Mouse (Mus musculus) neural tube, embryonic 12.5 days (tissue): Measurements from ENCODE around the gene Hist1h4j. TPM values are rescaled to one million over a fixed set of nuclear protein-coding genes. Genes with fewer than 3 reads are reported as not detected.
"Not testable (repeated sequence)": the region's sequence is repeated elsewhere in the genome, so short reads cannot be mapped to it uniquely, and the experiment has no call there.

Experiments used
- ATAC-seq: fragments of 200-750 bp; cut with Nextera tagmentation; 2 replicates; pipeline ENCODE4 v1.8.0; 2017; ENCODE audit warnings: low read depth, mild to moderate bottlenecking, moderate TSS enrichment, moderate library complexity; ENCODE audit not compliant: low FRiP score
- H3K27ac ChIP-seq: fragments of 300-500 bp; sonication (generic); 2 replicates; pipeline ENCODE4 v1.5.1; 2016
- H3K27me3 ChIP-seq: fragments of 300-500 bp; sonication (generic); replicated peaks from 2 replicates; pipeline ENCODE4 v1.6.1; 2016; ENCODE audit warnings: mild to moderate bottlenecking
- H3K36me3 ChIP-seq: fragments of 300-500 bp; sonication (generic); 2 replicates; pipeline ENCODE4 v1.6.1; 2016; ENCODE audit warnings: mild to moderate bottlenecking
- H3K4me1 ChIP-seq: fragments of 300-500 bp; sonication (generic); 2 replicates; pipeline ENCODE4 v1.6.1; 2016
- H3K4me2 ChIP-seq: fragments of 300-500 bp; sonication (generic); replicated peaks from 2 replicates; pipeline ENCODE4 v1.6.1; 2016; ENCODE audit warnings: mild to moderate bottlenecking
- H3K4me3 ChIP-seq: fragments of 300-500 bp; sonication (generic); 2 replicates; pipeline ENCODE4 v1.5.1; 2016
- H3K9ac ChIP-seq: fragments of 300-500 bp; sonication (generic); 2 replicates; pipeline ENCODE4 v1.6.1; 2016; ENCODE audit warnings: mild to moderate bottlenecking
- H3K9me3 ChIP-seq: fragments of 300-500 bp; sonication (generic); 2 replicates; pipeline ENCODE4 v1.6.1; 2016; ENCODE audit warnings: mild to moderate bottlenecking
- WGBS: fragments of 180-500 bp; shearing (Covaris S2); methylation state at CpG from one replicate; pipeline ENCODE4 v1.1.7; 2016; 5-methylcytosine and 5-hydroxymethylcytosine counted together
- polyA plus RNA-seq: library from polyadenylated mRNA; unstranded; fragments of >200 nt; fragmentation: Nextera tagmentation; extraction: Ambion mirVana; gene quantifications from 2 replicates; pipeline ENCODE4 v1.2.1, GENCODE M21; 2016

The Hist1h4j gene
- 0.87 and 1.6 TPM in 2 replicates for polyA plus RNA-seq

- Histone ChIP-seq H3K4me2 (peak within 1 kb of the TSS; percentile 63), H3K9ac (peak within 1 kb of the TSS; percentile 57), H3K27ac (peak within 1 kb of the TSS; percentile 90), H3K4me3 (peak within 1 kb of the TSS; percentile 40)
- not testable (repeated sequence) for H3K27me3 ChIP-seq, H3K36me3 ChIP-seq, H3K9me3 ChIP-seq, H3K4me1 ChIP-seq
- ATAC-seq, result peak; percentile 92
- WGBS, result under 1% methylated on average over 44 of the region's 56 CpGs
These were observed at the start of gene Hist1h4j for GRCm38 (mm10) chr13:21734906-21735767. Gene Hist1h4j, plus strand, starts transcription at chr13:21735064.

GRCm38 (mm10) chr13:21697811-21698210 is 37.1 kb upstream of the Hist1h4j start, which contains the start of gene Olfr1359:
Gene Olfr1359, plus strand, starts transcription at chr13:21698111.
- Histone ChIP-seq H3K9me3 (no peaks in the 10 kb centered on the region), H3K4me1 (no peaks in the 10 kb centered on the region)

GRCm38 (mm10) chr13:21706669-21707068 is 28.2 kb upstream of the Hist1h4j start:
- no peak for ATAC-seq
- Histone ChIP-seq H3K27ac (no peak overlapping the region), H3K9me3 (no peaks in the 10 kb centered on the region), H3K4me3 (no peak overlapping the region), H3K4me2 (no peak overlapping the region), H3K9ac (no peak overlapping the region), H3K36me3 (no peaks in the 10 kb centered on the region), H3K4me1 (no peaks in the 10 kb centered on the region; the same call in 1 of the 2 replicates), H3K27me3 (no peaks in the 10 kb centered on the region)
- WGBS, result 80% methylated on average over 4 of the region's 4 CpGs

More at GRCm38 (mm10) chr13:21697811-21698210, 37.1 kb upstream of the Hist1h4j start, which contains the start of gene Olfr1359:
- H3K27me3 ChIP-seq, result no peaks in the 10 kb centered on the region
- no peak within 1 kb of the TSS for H3K4me2 ChIP-seq
- H3K27ac ChIP-seq, result no peak within 1 kb of the TSS
- no peak within 1 kb of the TSS for H3K4me3 ChIP-seq
- no peak within 1 kb of the TSS for H3K9ac ChIP-seq
- no peak for ATAC-seq
- no peaks in the 10 kb centered on the region for H3K36me3 ChIP-seq

GRCm38 (mm10) chr13:21710031-21710711 is 24.7 kb upstream of the Hist1h4j start:
- peaks cover 4% of the 10 kb centered on the region for H3K4me1 ChIP-seq
- H3K4me2 ChIP-seq, result peak overlapping the region; percentile 40
- no peak overlapping the region for H3K27ac ChIP-seq
- no peaks in the 10 kb centered on the region for H3K36me3 ChIP-seq
- H3K9ac ChIP-seq, result peak overlapping the region; percentile 27; the same call in 1 of the 2 replicates
- H3K4me3 ChIP-seq, result peak overlapping the region; percentile 48
- no peaks in the 10 kb centered on the region for H3K9me3 ChIP-seq
- H3K27me3 ChIP-seq, result no peaks in the 10 kb centered on the region
- under 1% methylated on average over 32 of the region's 32 CpGs for WGBS
- ATAC-seq, result peak; percentile 78

GRCm38 (mm10) chr13:21710821-21711525 is 23.9 kb upstream of the Hist1h4j start:
- no peak overlapping the region for H3K27ac ChIP-seq
- no peaks in the 10 kb centered on the region for H3K27me3 ChIP-seq
- H3K9ac ChIP-seq, result no peak overlapping the region; the same call in 1 of the 2 replicates
- ATAC-seq, result peak; percentile 77
- H3K4me3 ChIP-seq, result peak overlapping the region; percentile 35
- H3K4me2 ChIP-seq, result peak overlapping the region; percentile 64
- H3K36me3 ChIP-seq, result no peaks in the 10 kb centered on the region
- no peaks in the 10 kb centered on the region for H3K9me3 ChIP-seq
- WGBS, result 1% methylated on average over 22 of the region's 22 CpGs
- peaks cover 8% of the 10 kb centered on the region for H3K4me1 ChIP-seq

- Histone ChIP-seq H3K4me2 (peak overlapping the region; percentile 64), H3K4me3 (peak overlapping the region; percentile 35; the same call in 1 of the 2 replicates), H3K9ac (no peak overlapping the region), H3K27me3 (no peaks in the 10 kb centered on the region), H3K27ac (no peak overlapping the region), H3K36me3 (no peaks in the 10 kb centered on the region), H3K4me1 (peaks cover 8% of the 10 kb centered on the region), H3K9me3 (no peaks in the 10 kb centered on the region)
- no peak for ATAC-seq
- 26% methylated on average over 4 of the region's 4 CpGs for WGBS
These were observed 23.2 kb upstream of the Hist1h4j start for GRCm38 (mm10) chr13:21711698-21712097.

- H3K27ac ChIP-seq, result no peak overlapping the region
- H3K27me3 ChIP-seq, result no peaks in the 10 kb centered on the region
- peak overlapping the region; percentile 57 for H3K9ac ChIP-seq
- WGBS, result 3% methylated on average over 7 of the region's 7 CpGs
- H3K9me3 ChIP-seq, result no peaks in the 10 kb centered on the region
- H3K4me3 ChIP-seq, result no peak overlapping the region
- no peak for ATAC-seq
- H3K4me2 ChIP-seq, result peak overlapping the region; percentile 74
- H3K36me3 ChIP-seq, result no peaks in the 10 kb centered on the region
- H3K4me1 ChIP-seq, result peaks cover 16% of the 10 kb centered on the region
These were observed 20.1 kb upstream of the Hist1h4j start for GRCm38 (mm10) chr13:21714725-21715124.

GRCm38 (mm10) chr13:21715131-21715863 is 19.6 kb upstream of the Hist1h4j start:
- Histone ChIP-seq H3K9me3 (no peaks in the 10 kb centered on the region), H3K9ac (peak overlapping the region; percentile 57), H3K36me3 (no peaks in the 10 kb centered on the region), H3K27ac (0 out of 2 replicates have a peak overlapping the region, but pooled peaks have one; percentile 57), H3K27me3 (no peaks in the 10 kb centered on the region), H3K4me1 (peaks cover 16% of the 10 kb centered on the region), H3K4me3 (peak overlapping the region; percentile 30), H3K4me2 (peak overlapping the region; percentile 74)
- WGBS, result under 1% methylated on average over 22 of the region's 22 CpGs
- ATAC-seq, result 0 out of 2 replicates have a peak, but pooled peaks have one; percentile 2

GRCm38 (mm10) chr13:21715864-21716539 is 18.9 kb upstream of the Hist1h4j start, which contains the start of the genes Hist1h2bl and Hist1h2ai:
Gene Hist1h2bl, minus strand, starts transcription at chr13:21716143.
Gene Hist1h2ai, plus strand, starts transcription at chr13:21716422.
- not testable (repeated sequence) for H3K36me3 ChIP-seq, H3K27me3 ChIP-seq, H3K9me3 ChIP-seq
- H3K27ac ChIP-seq, result peak within 1 kb of the TSS; percentile 88
- under 1% methylated on average over 38 of the region's 50 CpGs for WGBS
- peak within 1 kb of the TSS; percentile 69 for H3K9ac ChIP-seq
- peak; percentile 91 for ATAC-seq
- peak within 1 kb of the TSS; percentile 44 for H3K4me3 ChIP-seq
- H3K4me2 ChIP-seq, result peak within 1 kb of the TSS; percentile 74
- H3K4me1 ChIP-seq, result peaks cover 19% of the 10 kb centered on the region

GRCm38 (mm10) chr13:21716540-21717391 is 18.1 kb upstream of the Hist1h4j start:
- peak overlapping the region; percentile 69 for H3K9ac ChIP-seq
- H3K36me3 ChIP-seq, H3K27me3 ChIP-seq, H3K9me3 ChIP-seq: not testable (repeated sequence)
- ATAC-seq, result peak; percentile 35
- WGBS, result 0% methylated on average over 18 of the region's 38 CpGs
- peaks cover 22% of the 10 kb centered on the region for H3K4me1 ChIP-seq
- peak overlapping the region; percentile 88 for H3K27ac ChIP-seq
- H3K4me2 ChIP-seq, result peak overlapping the region; percentile 74
- peak overlapping the region; percentile 44 for H3K4me3 ChIP-seq
